Mouse (Mus musculus) kidney, embryonic 14.5 days (tissue): Measurements from ENCODE around the gene Vmn1r215. TPM values are rescaled to one million over a fixed set of nuclear protein-coding genes. Genes with fewer than 3 reads are reported as not detected.
"Not testable (repeated sequence)": the region's sequence is repeated elsewhere in the genome, so short reads cannot be mapped to it uniquely, and the experiment has no call there.

ENCODE experiments used
- ATAC-seq: fragments of 200-750 bp; cut with Nextera tagmentation; 2 replicates; pipeline ENCODE4 v1.8.0; 2017; ENCODE audit warnings: moderate number of reproducible peaks, mild to moderate bottlenecking, moderate TSS enrichment, moderate library complexity; ENCODE audit not compliant: low FRiP score, low TSS enrichment
- H3K27ac ChIP-seq: fragments of 300-500 bp; sonication (generic); 2 replicates; pipeline ENCODE4 v1.5.1; 2014; ENCODE audit warnings: low read depth, mild to moderate bottlenecking, low read length, moderate library complexity, mixed read lengths
- H3K27me3 ChIP-seq: fragments of 300-500 bp; sonication (generic); 2 replicates; pipeline ENCODE4 v1.6.1; 2014; ENCODE audit warnings: mild to moderate bottlenecking, low read length; ENCODE audit not compliant: control insufficient read depth, insufficient read depth
- H3K36me3 ChIP-seq: fragments of 300-500 bp; sonication (generic); 2 replicates; pipeline ENCODE4 v1.6.1; 2014; ENCODE audit warnings: low read length, mixed read lengths; ENCODE audit not compliant: control insufficient read depth, insufficient read depth
- H3K4me1 ChIP-seq: fragments of 300-500 bp; sonication (generic); 2 replicates; pipeline ENCODE4 v1.6.1; 2014; ENCODE audit warnings: low read length, mixed read lengths; ENCODE audit not compliant: control insufficient read depth, insufficient read depth
- H3K4me2 ChIP-seq: fragments of 300-500 bp; sonication (generic); replicated peaks from 2 replicates; pipeline ENCODE4 v1.6.1; 2014; ENCODE audit warnings: low read depth, mild to moderate bottlenecking, low read length
- H3K4me3 ChIP-seq: fragments of 300-500 bp; sonication (generic); 2 replicates; pipeline ENCODE4 v1.5.1; 2014; ENCODE audit warnings: mild to moderate bottlenecking, low read length
- H3K9ac ChIP-seq: fragments of 300-500 bp; sonication (generic); 2 replicates; pipeline ENCODE4 v1.6.1; 2014; ENCODE audit warnings: low read depth, mild to moderate bottlenecking, low read length, moderate library complexity
- H3K9me3 ChIP-seq: fragments of 300-500 bp; sonication (generic); 2 replicates; pipeline ENCODE4 v1.6.1; 2016; ENCODE audit warnings: low read length; ENCODE audit not compliant: control insufficient read depth
- WGBS: fragments of 180-500 bp; shearing (Covaris S2); extraction: QIAGEN DNeasy Blood & Tissue Kit; methylation state at CpG from one replicate; pipeline ENCODE4 v1.1.7; 2014; 5-methylcytosine and 5-hydroxymethylcytosine counted together
- polyA plus RNA-seq: library from polyadenylated mRNA; unstranded; fragments of >200 nt; fragmentation: Nextera tagmentation; extraction: Ambion mirVana; gene quantifications from 2 replicates; pipeline ENCODE4 v1.2.1, GENCODE M21; 2014

Vmn1r215 gene
- not detected in 2 replicates for polyA plus RNA-seq

GRCm38 (mm10) chr13:23067725-23068124, at the start of gene Vmn1r215:
TSS of gene Vmn1r215 (plus strand) at chr13:23068025.
- ATAC-seq, result no peak
- 83% methylated on average over 1 of the region's 1 CpGs for WGBS

GRCm38 (mm10) chr13:23018158-23018557, 49.7 kb upstream of the Vmn1r215 start:
- Histone ChIP-seq H3K4me2 (no peak overlapping the region), H3K27me3 (no peaks in the 10 kb centered on the region), H3K27ac (no peak overlapping the region), H3K9ac (no peak overlapping the region), H3K9me3 (no peaks in the 10 kb centered on the region), H3K4me3 (no peak overlapping the region), H3K36me3 (no peaks in the 10 kb centered on the region), H3K4me1 (no peaks in the 10 kb centered on the region)
- no peak for ATAC-seq

More at GRCm38 (mm10) chr13:23067725-23068124, at the start of gene Vmn1r215:
- Histone ChIP-seq H3K4me1 (no peaks in the 10 kb centered on the region), H3K27ac (no peak within 1 kb of the TSS), H3K9ac (no peak within 1 kb of the TSS), H3K9me3 (no peaks in the 10 kb centered on the region), H3K4me3 (no peak within 1 kb of the TSS), H3K4me2 (no peak within 1 kb of the TSS), H3K27me3 (no peaks in the 10 kb centered on the region), H3K36me3 (no peaks in the 10 kb centered on the region)

- H3K27me3 ChIP-seq, result no peaks in the 10 kb centered on the region
- no peak overlapping the region for H3K27ac ChIP-seq
- no peak overlapping the region for H3K4me3 ChIP-seq
- no peak for ATAC-seq
- no peaks in the 10 kb centered on the region for H3K4me1 ChIP-seq
- no peak overlapping the region for H3K9ac ChIP-seq
- no peaks in the 10 kb centered on the region for H3K9me3 ChIP-seq
- H3K36me3 ChIP-seq, result no peaks in the 10 kb centered on the region
- H3K4me2 ChIP-seq, result no peak overlapping the region
These were observed 43.0 kb upstream of the Vmn1r215 start for GRCm38 (mm10) chr13:23024812-23025211.

- 83% methylated on average over 3 of the region's 3 CpGs for WGBS
- H3K9ac ChIP-seq, result no peak within 1 kb of the TSS
- no peak within 1 kb of the TSS for H3K4me3 ChIP-seq
- no peak within 1 kb of the TSS for H3K27ac ChIP-seq
- no peaks in the 10 kb centered on the region for H3K9me3 ChIP-seq
- H3K4me2 ChIP-seq, result no peak within 1 kb of the TSS
- ATAC-seq, result no peak
- H3K27me3 ChIP-seq, result no peaks in the 10 kb centered on the region
- H3K36me3 ChIP-seq, result no peaks in the 10 kb centered on the region
- H3K4me1 ChIP-seq, result no peaks in the 10 kb centered on the region
These were observed 37.7 kb upstream of the Vmn1r215 start, which contains the start of gene Vmn1r214 for GRCm38 (mm10) chr13:23030118-23030517. TSS of gene Vmn1r214 (plus strand) at chr13:23030418.

DNA sequence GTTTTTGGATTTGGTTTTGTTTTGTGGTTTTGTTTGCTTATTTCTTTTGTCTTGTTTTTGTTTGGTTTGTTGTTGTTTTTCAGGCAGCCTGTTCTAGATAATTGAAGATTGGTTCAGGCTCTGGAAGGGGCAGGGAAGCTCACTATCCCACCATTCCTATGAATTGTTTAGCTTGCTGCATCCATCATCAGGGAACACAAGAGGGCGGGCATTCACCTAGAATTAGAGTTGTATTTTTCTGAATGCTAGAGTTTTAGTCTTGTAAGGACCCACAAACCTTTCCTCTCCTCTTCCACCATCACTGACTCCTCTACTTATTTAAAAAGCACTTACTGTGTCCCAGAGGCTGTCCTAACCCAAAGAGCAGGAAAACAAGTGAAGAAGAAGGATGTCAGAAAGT, 10.0 kb upstream of the Vmn1r215 start:
- Histone ChIP-seq H3K4me2 (no peak overlapping the region), H3K9me3 (no peaks in the 10 kb centered on the region)
- 52% methylated on average over 1 of the region's 1 CpGs for WGBS

GRCm38 (mm10) chr13:23069312-23069711, 1.5 kb downstream of the Vmn1r215 start:
- H3K36me3 ChIP-seq, result no peaks in the 10 kb centered on the region
- no peak overlapping the region for H3K4me2 ChIP-seq
- 88% methylated on average over 2 of the region's 2 CpGs for WGBS
- H3K27ac ChIP-seq, result no peak overlapping the region
- ATAC-seq, result no peak
- H3K27me3 ChIP-seq, result no peaks in the 10 kb centered on the region
- no peaks in the 10 kb centered on the region for H3K4me1 ChIP-seq
- no peaks in the 10 kb centered on the region for H3K9me3 ChIP-seq
- no peak overlapping the region for H3K9ac ChIP-seq
- H3K4me3 ChIP-seq, result no peak overlapping the region

More for the DNA sequence above, 10.0 kb upstream of the Vmn1r215 start:
- H3K36me3 ChIP-seq, result no peaks in the 10 kb centered on the region
- no peak for ATAC-seq
- H3K4me3 ChIP-seq, result no peak overlapping the region
- no peaks in the 10 kb centered on the region for H3K4me1 ChIP-seq
- no peak overlapping the region for H3K27ac ChIP-seq
- H3K27me3 ChIP-seq, result no peaks in the 10 kb centered on the region
- H3K9ac ChIP-seq, result no peak overlapping the region

GRCm38 (mm10) chr13:23094386-23094785, 26.6 kb downstream of the Vmn1r215 start:
- H3K4me2 ChIP-seq, result no peak overlapping the region
- H3K4me1 ChIP-seq, result no peaks in the 10 kb centered on the region
- no peak for ATAC-seq
- WGBS, result 79% methylated on average over 4 of the region's 4 CpGs
- no peaks in the 10 kb centered on the region for H3K9me3 ChIP-seq
- no peak overlapping the region for H3K9ac ChIP-seq
- no peaks in the 10 kb centered on the region for H3K27me3 ChIP-seq
- H3K36me3 ChIP-seq, result no peaks in the 10 kb centered on the region
- no peak overlapping the region for H3K4me3 ChIP-seq
- no peak overlapping the region for H3K27ac ChIP-seq

DNA sequence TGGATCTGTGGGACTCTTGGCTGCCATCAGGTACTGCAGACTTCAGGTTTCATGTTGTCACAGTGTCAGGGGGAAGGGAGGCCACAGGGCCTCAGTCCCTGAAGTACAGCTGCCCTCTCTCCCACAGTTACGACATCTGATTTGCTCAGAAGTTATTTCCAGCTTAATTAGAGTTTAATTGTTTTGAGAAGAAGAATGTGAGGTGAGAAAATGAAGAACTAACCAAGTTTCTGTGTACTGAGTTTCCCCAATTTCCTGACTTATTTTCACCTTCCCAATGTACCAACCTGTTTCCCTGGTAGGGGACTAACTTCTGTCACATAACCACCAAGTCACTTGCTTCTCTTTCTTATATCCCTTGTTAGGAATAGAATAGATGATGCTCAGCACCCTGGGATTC, 50.3 kb downstream of the Vmn1r215 start, which contains the start of gene Vmn1r217:
Vmn1r217 (minus strand) TSS at position 101 of the 400 bp plus-strand sequence.
- not testable (repeated sequence) for H3K4me3 ChIP-seq, H3K4me2 ChIP-seq, H3K36me3 ChIP-seq, H3K9me3 ChIP-seq, ATAC-seq, H3K27me3 ChIP-seq, H3K4me1 ChIP-seq, H3K9ac ChIP-seq, H3K27ac ChIP-seq
- 87% methylated on average over 1 of the region's 1 CpGs for WGBS

DNA sequence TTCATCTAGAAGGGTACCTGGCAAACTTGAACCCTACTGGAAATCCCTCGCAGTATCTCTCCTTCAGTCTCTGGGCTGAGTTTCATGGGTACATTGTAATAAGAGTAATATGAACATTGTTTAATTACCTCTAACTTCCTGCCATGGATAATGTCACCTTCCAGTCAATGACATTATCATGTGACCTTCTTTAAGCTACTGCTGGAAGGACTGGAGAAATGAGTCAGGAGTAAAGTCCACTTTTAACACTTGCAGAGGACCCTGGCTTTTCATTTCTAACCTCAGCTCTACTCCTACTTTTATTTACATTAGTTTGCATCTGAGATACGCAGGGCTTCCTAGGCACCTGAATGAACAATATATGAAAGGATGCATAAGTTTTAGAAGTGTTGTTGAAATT, 52.8 kb downstream of the Vmn1r215 start:
- H3K9ac ChIP-seq, result no peak overlapping the region
- H3K27ac ChIP-seq, result no peak overlapping the region
- H3K4me2 ChIP-seq, result no peak overlapping the region
- H3K4me1 ChIP-seq, result no peaks in the 10 kb centered on the region
- no peaks in the 10 kb centered on the region for H3K9me3 ChIP-seq
- 92% methylated on average over 2 of the region's 2 CpGs for WGBS
- H3K36me3 ChIP-seq, result no peaks in the 10 kb centered on the region
- no peak overlapping the region for H3K4me3 ChIP-seq
- ATAC-seq, result no peak
- no peaks in the 10 kb centered on the region for H3K27me3 ChIP-seq
